Mouse (Mus musculus): ENCODE measurements around the gene Mxi1.
"Not testable (repeated sequence)": the region's sequence is repeated elsewhere in the genome, so short reads cannot be mapped to it uniquely, and the experiment has no call there.

The Mxi1 gene

DNA sequence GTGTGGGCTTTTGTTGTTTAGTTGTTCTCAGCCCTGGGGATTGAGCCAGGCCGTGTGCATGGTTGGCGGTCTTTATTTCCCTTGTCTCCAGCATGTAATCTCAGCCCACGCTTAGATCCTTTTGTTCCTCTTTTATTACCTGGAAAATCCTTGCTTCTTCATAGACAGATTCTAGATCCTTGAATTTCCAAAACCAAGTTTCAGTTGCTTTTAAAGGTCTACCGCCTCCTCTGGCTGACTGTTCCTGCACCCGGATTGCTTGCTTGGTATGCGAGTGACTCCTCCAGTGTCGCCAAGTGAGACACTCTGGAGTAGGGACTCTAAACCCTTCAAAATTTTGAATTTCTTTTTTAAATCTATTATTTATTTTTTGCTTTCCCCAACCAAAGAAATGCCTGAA, 56.6 kb downstream of the Mxi1 start:
- no peak for DNase-seq

DNA sequence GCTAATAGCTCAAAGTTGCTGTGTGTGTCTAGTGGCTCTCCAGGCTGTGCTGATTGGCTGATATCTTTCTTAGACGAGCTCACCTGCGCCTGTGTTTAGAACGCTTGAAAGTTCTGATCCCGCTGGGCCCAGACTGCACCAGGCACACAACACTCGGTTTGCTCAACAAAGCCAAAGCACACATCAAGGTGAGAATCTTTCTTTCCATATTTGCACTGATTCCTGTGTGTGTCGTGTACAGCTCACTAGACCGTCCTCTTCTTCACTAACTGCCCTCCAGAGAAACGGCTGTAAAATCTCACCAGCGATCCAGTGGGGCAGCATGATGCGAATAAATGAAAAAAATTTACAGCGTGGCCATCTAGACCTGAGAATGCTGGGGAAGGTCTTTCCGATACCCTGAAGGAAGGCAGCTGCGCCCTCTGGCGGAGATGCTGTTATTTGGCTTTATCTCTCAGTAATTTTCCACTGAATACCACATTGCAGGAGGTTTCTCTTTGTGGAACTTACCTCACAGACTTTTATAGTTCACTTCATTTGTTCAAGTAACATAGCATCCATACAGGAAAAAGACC, 59.2 kb downstream of the Mxi1 start:
- DNase-seq = peak; percentile 36 to 76

DNA sequence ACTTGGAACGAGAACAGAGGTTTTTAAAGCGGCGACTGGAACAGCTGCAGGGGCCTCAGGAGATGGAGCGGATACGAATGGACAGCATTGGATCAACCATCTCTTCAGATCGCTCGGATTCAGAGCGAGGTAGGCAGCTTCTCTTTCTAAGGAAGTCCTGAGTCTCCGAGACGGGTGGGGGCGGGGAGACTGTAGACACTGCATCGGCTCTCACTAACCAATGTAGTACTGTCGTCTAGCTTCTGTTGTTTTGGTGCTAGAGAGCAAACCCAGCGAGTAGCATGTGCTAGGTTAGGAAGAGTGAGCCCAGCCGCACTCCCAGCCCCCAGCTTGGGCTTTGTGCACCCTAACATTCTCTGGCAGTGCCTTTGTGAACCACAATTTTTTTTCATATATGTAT, 59.9 kb downstream of the Mxi1 start:
- no peak for DNase-seq

DNA sequence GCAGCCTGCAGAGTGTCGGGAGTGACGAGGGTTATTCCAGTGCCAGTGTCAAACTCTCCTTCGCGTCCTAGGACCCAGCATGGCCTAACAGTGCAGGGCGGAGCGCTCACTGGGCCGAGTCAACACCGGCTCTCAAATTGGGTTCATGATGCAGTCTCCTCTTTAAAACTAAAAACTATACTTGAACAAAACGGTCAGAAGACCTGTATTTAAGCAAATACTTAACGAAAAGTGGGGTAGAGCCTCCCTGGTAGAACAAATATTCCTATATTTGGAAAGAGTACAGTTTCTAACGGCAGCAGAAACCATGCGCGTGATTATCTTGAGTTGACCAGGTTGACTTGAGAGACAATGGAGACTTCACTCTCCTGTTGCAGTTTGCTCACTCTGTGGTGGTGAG, 61.3 kb downstream of the Mxi1 start, which contains the start of gene Gm10197:
TSS of gene Gm10197 (minus strand) at position 101 of the 400 bp plus-strand sequence.
- DNase-seq = no peak

DNA sequence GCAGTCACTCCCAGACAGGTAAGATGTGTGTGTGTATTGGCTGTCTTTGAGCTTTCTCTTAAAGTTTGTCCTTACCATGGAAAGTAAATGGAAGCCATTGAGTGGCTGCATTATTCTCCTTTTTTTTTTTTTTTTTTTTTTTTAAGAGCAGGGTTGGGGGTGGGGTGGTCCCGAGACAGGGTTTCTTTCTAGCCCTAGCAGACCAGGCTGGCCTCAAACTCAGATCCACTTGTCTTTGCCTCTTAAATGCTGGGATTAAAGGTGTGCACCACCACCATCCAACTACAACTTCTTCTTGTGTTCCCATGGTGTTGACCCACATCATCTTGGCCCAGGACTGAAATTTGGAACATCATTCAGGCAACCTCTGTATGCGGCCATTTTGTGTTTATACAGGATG, 63.3 kb downstream of the Mxi1 start:
- no peak for DNase-seq

DNA sequence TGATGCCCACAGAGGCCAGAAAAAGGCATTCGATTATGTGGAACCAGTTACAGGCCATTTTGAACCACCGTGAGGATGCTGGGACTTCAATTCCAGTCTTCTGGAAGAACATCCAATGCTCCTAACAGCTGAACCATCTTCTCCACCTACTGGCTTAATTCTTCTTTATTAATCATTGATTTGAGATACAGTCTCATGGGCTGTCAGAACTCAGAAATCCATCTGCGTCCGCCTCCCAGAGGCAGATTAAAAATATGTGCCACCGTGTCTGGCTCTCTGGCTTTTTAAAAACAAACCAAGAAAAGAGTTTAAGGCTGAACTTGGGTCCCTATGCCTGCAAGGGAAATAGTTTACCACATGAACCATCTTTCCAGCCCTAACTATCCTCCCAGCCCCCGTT, 65.0 kb downstream of the Mxi1 start:
- DNase-seq = no peak

DNA sequence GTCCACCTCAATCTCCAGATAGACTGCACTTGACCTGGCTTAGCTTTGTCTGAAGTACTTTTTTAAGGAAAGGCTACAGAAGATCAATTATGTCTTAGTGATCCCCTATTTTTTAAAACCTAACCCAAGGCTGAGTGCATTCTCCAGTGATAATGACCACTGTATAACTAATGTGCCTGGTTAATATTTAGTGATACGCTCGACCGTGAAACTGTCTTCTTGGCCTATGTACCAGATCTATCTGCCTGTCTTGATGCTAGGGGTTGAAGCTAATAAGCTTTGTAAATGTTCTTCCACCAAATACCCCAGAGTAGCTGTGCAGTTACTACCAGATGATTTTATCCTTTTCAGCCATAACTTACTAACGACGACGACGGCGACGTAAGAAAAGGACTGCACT, 65.5 kb downstream of the Mxi1 start:
- DNase-seq = no peak

DNA sequence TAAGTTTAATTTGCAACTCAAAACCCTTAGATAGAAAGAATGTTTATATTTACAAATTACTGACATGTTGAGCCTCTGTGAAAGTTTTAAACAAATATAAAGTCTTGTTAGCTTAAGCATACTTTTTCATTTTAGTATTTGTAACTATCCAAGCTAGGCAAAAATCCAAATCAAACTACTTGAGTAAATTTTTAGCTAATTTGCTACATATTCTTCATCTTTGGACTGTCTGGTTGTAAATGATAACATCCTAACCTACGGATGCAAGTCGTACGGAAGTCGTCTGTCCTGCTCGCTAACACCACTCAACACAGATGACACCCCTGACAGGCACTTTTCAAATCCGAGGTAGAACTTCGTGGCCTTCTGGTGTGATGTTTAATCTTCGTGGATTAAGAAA, 67.3 kb downstream of the Mxi1 start:
- DNase-seq = no peak

DNA sequence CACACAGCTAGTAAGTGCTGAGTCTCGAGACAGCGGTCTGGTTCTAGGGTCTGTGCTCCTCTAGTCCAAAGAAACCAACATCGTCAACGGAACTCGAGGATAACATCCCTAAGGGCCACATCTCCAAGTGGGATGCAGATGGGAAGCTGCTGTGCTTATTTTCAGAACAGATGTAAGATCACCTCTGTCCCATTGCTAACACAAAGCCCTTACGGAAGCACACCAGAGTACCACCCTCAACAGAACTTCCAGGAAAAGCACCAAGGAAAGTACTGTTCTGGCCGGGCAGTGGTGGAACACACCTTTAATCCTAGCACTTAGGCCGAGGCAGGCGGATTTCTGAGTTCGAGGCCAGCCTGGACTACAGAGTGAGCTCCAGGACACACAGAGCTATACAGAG, 68.1 kb downstream of the Mxi1 start:
- no peak for DNase-seq

DNA sequence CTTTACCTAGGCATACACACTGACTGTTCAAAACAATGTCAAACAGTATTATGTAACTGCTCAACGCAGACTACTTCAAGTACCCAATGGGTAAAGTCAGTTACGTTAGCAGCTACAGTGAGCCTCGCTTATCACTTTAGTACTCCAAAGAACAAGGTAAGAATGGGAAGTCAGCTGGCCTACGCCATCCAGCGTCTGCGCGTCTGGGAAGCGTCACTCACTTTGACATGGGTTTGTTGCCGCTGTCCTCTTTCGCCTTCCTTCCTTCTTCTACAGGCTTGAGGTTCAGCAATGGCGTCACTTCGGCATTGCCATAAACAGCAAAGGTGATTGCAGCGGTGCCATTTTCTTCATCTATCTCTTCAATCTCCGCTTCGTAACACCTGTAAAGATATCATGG, 73.0 kb downstream of the Mxi1 start:
- DNase-seq = no peak

DNA sequence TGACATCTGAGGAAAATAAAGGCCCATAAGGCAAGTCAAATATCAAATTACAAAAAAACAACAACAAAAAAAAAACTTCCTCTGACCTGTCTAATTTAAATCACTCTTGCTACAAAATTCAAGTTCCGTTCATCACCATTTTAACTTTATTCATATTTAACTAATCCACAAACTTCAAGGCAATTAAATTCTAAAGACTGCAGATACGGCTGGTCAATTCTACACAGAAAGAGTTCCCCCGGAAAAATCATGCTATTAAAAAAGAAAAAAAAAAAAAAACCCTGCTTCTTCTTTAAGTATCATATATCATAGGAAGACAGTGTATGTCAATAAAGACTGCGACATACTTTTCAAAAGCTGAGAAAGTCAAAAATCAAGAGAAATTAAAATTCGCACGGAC, 79.1 kb downstream of the Mxi1 start:
- no peak for DNase-seq

DNA sequence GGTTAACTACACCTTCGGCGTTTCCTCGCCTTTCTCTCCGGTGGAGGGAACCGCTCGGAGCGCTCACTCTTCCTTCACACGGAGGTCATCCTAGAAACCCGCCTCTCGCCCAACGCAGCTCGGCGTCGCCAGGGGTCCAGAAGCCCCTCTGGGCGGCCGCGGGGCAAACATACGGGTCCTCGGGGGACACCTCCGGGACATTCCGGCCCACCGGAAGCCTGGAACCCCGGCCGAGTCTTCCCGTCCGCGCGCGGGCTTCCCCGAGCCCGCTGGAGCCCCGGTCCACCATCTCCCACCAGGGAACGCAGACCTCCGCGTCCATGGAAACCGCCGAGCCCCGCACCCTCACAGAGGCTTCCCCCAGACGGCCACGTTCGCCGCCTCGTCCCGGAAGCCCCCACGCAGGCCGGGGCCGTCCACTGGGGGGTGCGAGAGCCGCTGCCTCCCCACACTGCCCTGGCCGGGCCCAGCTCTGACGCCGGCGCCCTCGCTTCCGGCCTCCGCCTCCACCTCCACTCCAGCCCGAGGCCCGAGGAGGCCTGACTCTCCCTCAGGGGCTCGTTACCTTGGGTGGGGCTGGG, 79.6 kb downstream of the Mxi1 start:
- DNase-seq = no peak

DNA sequence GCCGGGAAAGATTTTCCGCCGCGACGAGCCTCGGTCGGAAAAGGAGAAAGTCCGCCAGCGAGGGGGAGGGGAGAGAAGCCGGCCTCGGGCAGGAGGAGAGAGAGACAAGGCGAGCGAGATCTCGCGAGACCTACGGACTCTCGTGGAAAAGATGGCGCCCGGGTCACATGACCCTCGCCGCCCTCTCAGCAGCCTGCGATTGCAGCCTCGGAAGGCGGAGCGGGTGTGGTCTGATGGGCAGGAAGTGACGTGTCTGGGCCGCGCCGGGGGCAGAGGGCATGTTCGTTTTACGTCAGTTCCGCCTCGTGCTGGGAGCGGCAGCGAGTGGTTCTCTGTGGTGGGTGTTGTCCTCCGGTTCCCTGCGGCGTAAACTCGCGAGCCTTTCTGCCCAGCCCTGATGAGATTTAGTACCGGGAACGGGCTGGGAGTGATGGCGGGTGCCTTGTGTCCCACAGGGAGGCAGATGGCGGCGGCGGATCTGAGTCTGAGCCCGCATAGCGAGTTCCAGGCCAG, 80.2 kb downstream of the Mxi1 start, which contains the start of gene Smndc1:
TSS of gene Smndc1 (minus strand) at position 84 of the 513 bp plus-strand sequence.
- peak; percentile 96 to 99 for DNase-seq

DNA sequence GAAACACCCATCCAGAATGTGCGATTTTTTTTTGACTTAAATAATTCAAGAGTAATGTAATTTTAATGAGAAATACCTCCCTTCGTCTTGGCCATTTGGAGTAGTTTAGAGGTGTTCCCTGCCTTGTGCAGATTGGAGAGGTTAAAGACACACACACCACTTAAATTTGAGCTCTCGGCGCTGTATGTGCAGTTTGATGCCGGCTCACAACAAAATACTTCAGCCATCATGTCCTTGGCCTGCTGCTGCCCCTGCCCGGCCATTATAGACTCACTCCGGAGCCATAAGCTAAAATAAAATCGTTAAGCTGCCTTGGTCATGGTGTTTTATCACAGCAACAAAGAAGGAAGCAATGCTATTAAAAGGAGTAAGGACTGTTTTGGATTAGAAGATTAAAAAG, 81.1 kb downstream of the Mxi1 start:
- DNase-seq = no peak

DNA sequence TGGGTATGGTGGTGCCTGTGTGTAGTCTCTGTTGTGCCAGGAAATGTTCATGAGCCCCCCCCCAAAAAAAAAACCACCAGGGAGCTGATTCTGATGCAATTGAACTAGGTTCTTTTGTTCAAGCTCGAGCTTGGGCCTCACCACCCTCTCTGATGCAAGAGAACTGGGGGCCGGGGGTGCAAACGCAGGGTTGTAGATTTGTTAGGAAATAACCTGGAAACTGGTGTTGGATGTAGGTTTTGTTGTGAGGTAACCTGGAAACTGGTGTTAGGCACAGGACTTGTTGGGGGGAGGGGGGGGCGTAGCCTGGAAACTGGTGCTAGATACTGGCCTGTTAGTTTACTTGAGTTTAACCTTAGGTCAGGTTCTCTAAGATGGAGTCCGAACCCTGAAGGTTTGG, 81.5 kb downstream of the Mxi1 start:
- no peak for DNase-seq

DNA sequence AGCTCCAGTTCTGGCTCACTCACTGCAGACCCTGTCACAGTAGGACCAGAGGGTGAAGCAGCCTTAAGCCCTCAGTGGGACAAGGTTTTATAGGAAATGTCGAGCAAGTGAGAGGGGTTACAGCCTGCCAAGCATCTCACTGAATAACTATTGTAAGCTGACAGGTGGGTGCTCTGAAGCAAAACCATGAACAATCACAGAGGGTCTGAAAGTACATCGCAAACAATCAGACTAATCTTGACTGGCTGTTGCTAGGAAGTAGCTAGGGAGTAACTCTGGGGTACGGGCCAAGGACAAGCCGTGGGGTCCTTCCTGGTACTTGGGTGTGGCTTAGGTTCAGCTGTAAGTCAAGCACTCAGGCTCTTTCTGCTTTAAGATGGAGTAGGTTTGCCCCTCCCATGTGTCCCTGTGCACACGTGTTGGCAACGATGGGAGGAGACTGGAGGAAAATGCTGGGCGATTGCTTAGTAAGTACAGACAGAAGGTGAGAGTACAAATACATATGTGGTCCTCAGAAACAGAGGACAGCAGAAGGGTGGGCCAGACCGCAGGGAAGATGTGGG, 82.5 kb downstream of the Mxi1 start:
- no peak for DNase-seq

DNA sequence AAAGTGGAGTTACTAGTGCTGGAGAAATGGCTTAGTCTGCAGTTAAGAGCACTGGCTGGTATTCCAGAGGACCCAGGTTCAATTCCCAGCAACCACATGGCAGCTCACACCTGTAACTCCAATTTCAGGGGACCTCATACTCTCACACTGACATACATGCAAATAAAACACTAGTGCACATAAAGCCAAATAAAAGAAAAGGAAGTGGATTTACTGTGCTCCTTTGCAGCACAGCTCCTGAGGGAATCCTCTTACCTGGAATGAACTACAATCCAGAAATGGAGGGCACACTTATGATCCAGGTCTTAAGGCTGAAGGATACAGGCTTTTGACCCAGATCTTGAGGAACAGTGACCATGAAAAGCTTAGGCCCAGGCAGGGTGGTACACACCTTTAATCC, 83.3 kb downstream of the Mxi1 start:
- no peak for DNase-seq

DNA sequence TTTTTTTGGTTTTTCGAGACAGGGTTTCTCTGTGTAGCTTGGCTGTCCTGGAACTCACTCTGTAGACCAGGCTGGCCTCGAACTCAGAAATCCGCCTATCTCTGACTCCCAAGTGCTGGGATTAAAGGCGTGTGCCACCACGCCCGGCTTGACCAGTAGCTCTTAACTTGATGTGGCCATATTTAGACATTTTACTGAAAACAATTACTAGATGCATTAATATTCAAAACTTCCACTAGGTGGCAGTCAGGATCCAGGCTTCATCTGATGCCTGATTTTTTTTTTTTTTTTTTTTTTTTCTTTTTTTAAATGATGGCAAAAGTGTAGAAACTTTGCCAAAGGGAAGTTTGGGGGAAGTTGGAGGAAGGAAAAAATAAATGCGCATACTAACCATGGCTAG, 84.2 kb downstream of the Mxi1 start:
- no peak for DNase-seq

DNA sequence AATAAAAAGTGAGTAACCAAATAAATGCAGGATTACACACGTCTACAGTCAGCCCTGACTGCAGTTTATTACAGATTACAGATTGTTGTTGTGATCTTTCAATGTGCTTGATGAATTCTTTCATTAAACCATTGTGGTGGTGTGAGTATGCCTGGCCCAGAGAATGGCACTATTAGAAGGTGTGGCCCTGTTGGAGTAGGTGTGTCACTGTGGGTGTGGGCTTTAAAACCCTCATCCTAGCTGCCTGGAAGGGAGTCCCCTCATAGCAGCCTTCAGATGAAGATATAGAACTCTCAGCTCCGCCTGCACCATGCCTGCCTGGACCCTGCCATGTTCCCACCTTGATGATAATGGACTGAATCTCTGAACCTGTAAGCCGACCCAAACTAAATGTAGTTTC, 84.6 kb downstream of the Mxi1 start:
- DNase-seq = not testable (repeated sequence)

DNA sequence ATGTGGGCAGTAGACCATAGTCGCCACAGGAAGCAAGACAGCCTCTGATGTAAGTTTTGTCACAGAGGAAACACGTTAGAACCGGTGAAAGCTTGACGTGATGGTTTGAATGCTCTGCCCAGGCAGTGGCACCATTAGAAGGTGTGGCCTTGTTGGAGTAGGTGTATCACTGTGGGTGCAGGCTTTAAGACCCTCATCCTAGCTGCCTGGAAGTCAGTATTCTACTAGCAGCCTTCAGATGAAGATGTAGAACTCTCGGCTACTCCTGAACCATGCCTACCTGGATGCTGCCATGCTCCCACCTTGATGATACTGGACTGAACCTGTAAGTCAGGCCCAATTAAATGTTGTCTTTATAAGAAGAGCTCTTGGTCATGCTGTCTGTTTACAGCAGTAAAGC, 85.5 kb downstream of the Mxi1 start:
- DNase-seq = not testable (repeated sequence)

DNA sequence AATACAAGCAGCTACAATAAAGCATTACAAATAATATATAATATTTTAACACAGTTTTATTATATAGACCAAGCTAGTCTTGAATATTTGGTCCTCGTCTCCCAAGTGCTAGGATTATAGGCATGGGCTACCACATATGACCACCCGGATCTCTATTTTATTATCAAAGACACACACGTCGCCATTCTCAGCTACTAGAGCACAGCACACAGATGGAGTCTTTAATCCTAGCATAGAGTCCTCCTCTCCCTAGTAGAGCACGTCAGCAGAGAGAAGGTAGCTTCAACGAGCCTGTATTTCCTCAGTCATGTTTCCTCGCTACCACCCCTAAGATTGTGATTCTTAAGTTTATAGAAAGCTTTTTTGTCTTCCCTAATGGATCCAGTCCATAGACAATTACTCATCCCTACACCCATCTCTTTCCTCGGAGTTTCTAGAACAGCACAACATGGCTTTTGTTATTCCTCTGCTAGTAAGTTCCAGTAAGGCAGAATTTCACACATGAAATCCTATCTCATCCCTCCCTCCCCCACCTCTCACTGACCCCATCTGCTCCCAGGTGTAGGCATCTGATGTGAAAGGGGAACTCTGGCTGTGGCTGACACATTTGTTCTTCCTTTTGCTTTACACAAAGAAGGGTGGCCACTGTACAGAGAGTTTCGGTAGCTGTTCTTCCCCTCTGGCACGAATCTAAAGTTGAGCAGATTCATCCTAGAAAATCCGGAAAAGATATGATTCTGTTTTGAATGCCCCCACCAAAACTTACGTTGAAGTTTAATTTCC, 87.3 kb downstream of the Mxi1 start:
- no peak for DNase-seq

DNA sequence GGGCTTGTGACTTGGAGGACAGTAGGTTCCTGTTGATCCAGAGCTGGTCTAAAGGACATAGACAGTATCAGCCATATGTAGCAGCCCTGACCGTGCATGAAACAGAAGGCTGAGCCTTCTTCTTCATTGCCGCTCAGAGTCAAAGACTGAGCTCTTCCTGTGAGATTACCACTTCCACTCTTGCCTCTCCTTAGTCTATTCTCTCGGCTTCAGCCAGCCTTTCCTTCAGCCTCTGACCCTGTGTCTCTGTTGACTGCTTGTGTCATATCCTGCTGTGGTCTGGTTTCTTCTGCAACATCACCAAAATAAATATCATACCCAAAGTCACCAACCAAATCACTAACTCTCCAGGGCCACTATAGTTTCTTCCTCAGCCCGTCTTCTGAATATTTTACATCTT, 88.9 kb downstream of the Mxi1 start:
- no peak for DNase-seq

DNA sequence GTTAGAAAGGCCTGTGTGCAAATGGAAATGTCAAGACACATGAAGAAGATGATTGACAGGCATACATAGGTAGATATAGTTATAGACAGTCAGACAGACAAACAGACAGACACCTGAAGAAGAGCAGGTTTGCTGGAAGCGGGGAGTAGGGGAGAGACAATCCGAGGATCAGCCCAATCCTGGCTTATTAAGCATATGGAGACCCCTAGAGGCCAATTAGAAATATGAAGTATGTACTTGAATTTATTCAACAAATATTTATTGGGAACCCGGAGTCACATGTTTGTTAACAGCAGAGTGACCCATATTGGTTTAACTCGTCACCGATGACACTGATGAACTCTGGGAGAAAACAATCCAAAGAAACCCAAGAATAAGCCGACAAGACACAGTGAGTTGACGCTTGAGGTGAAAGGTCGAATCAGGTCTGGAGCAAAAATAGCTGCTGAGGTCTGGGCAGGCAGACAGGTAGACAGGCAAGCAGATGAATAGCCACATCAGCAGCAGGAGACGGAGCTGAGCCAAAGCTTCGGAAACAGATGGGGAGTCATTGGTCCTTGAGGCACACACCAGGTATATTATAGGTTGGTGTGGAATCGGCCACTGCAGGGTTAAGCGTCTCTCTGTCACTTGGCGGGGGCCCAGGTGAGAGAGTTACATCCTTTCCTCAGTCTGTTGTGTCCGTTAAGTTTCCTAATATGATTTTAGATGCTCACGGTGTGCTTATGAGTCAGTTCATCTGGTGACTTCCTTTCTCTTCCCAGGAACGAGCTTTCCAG, 90.2 kb downstream of the Mxi1 start:
- no peak for DNase-seq

Measured in spleen, adult 18-20 months (tissue).